Mouse (Mus musculus) kidney, adult 8-10 months (tissue): ENCODE measurements around the gene Twist1.

ENCODE experiments used
- DNase-seq, 2 experiments: peaks; one replicate each; pipeline ENCODE4 v3.0.0; 2022

Twist1 gene

GRCm38 (mm10) chr12:33957400-33958240 is at the start of gene Twist1:
Gene Twist1, plus strand, starts transcription at chr12:33957671.
- DNase-seq, result no peak

- no peak for DNase-seq
Measured at GRCm38 (mm10) chr12:33926751-33927150, 30.7 kb upstream of the Twist1 start.

- no peak for DNase-seq
Measured at GRCm38 (mm10) chr12:33927334-33928098, 30.0 kb upstream of the Twist1 start.

- no peak for DNase-seq
Measured at GRCm38 (mm10) chr12:33928331-33929192, 28.9 kb upstream of the Twist1 start, which contains the start of gene Ferd3l. Gene Ferd3l, plus strand, starts transcription at chr12:33928425.

GRCm38 (mm10) chr12:33952843-33953242 is 4.6 kb upstream of the Twist1 start:
- DNase-seq, result no peak

- DNase-seq, result no peak
Measured at GRCm38 (mm10) chr12:33954931-33955565, 2.4 kb upstream of the Twist1 start.

- DNase-seq, result no peak
Measured at GRCm38 (mm10) chr12:33955606-33956295, 1.7 kb upstream of the Twist1 start.

GRCm38 (mm10) chr12:33956576-33957399 is 683 bp upstream of the Twist1 start:
- no peak for DNase-seq

GRCm38 (mm10) chr12:33958241-33959194 is 1.0 kb downstream of the Twist1 start:
- DNase-seq, result no peak

- no peak for DNase-seq
Measured at GRCm38 (mm10) chr12:33959206-33959605, 1.7 kb downstream of the Twist1 start.

GRCm38 (mm10) chr12:33959846-33960245 is 2.4 kb downstream of the Twist1 start:
- no peak for DNase-seq

- DNase-seq, result no peak
Measured at GRCm38 (mm10) chr12:33961013-33961412, 3.5 kb downstream of the Twist1 start.

- no peak for DNase-seq
Measured at GRCm38 (mm10) chr12:33962118-33962772, 4.8 kb downstream of the Twist1 start.

GRCm38 (mm10) chr12:33962773-33963130 is 5.3 kb downstream of the Twist1 start:
- DNase-seq, result no peak

- no peak for DNase-seq
Measured at GRCm38 (mm10) chr12:33963671-33964369, 6.3 kb downstream of the Twist1 start.

- DNase-seq, result no peak
Measured at GRCm38 (mm10) chr12:33964427-33964826, 7.0 kb downstream of the Twist1 start.

- DNase-seq, result no peak
Measured at GRCm38 (mm10) chr12:33965661-33966360, 8.3 kb downstream of the Twist1 start.
